Mouse (Mus musculus): ENCODE data around the gene Tle2.

Tle2 gene

DNA sequence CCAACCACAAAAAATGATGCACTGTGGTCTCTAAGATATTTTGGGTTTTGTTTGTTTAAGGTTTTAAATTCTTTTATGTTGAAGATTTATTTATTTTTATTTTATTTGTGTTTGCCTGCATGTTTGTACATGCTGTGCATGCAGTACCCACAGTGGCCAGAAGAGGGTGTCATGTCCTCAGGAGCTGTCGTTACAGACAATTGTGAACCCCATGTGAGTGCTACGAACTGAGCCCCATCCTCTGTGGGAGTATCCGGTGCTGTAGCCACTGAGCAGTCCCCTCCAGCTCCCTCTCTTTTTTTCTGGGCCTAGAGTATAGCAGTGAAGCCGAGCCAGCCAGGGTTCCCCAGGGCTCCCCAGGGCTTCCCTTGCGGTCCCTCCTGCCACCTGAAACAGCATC is 21.1 kb upstream of the Tle2 start:
- no peak for DNase-seq (ENCODE audit: inconsistent age in 2 of 2, low spot score in 1 of 2)

GRCm38 (mm10) chr10:81553807-81554755 is 20.3 kb upstream of the Tle2 start:
- no peak for DNase-seq (ENCODE audit: inconsistent age in 2 of 2, low spot score in 1 of 2)

DNA sequence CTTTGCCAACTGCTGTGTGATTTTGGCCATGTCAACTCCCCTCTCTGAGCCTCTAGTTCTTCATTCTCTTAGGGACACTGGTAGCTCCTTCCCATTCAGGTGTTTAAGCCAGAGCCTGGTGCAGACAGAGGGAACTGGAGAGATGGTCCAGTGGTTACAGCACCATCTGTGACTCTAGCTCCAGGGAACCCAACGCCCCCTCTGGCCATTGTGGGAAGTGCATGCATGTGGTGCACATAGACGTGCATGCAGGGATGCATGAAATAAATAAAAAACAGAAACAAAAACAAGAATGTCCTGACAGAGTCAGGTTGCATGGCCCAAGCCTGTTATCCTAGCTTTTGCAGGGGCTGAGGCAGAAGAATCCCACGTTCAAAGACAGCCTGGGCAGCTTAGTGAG is 18.1 kb upstream of the Tle2 start:
- no peak for DNase-seq (ENCODE audit: inconsistent age in 2 of 2, low spot score in 1 of 2)

DNA sequence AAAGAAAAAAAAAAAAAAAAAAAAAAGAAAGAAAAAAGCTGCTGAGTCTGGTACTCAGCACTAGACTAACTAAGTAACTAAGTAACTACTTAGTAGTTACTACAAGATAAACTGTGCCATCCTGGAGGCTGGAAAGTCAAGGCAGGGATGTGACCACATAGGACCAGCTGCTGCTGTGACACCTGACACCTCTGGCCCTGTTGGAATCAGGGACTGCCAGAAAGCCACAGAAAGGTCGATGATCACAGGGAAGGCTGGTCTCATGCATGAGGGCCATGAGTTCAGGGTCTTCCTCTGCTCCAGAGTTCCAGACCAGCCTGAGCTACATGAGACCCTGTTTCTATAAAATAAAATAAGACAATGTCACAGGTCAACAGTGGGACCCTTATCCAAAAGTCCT is 16.9 kb upstream of the Tle2 start:
- DNase-seq (ENCODE audit: inconsistent age in 2 of 2, low spot score in 1 of 2), result no peak

- peak; percentile 96 to 97 for DNase-seq (ENCODE audit: inconsistent age in 2 of 2, low spot score in 1 of 2)
Measured at GRCm38 (mm10) chr10:81559163-81559626, 15.2 kb upstream of the Tle2 start, which contains the start of gene Aes. Gene Aes, plus strand, starts transcription at chr10:81559488.

GRCm38 (mm10) chr10:81559627-81560539 is 14.5 kb upstream of the Tle2 start:
- peak; percentile 85 to 93 for DNase-seq (ENCODE audit: inconsistent age in 2 of 2, low spot score in 1 of 2)

DNA sequence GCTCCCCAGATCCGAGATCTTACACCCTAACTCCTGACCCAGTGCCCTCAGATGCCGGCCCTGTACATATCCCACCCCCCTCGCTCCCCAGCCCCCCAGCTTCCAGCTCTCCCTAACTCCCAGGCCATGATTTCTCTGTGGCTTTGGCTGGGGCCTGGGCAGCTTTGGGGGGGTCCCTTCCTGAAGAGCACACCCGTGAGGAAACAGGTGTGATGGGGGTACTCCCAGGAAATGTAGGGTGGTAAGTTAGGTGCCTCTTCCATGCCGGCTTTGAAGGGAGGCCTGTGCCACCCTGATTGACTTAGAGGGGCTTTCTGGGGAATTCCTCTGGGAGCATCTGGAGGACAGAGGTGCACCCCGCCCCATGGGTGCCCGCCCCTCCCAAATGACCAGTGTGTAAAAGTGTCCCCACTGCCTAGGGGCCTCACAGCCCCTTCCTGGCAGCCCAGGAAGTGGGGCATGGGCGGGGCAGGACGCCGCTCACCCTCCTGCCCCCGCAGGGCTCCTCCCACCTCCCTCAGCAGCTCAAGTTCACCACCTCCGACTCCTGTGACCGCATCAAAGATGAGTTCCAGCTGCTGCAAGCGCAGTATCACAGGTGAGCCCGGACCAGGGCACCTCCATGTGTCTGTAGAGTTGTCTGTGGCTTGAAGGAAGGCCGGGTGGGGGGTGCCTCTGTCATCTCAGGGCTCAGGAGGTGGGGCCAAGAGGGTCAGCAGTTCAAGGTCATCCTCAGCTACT is 13.5 kb upstream of the Tle2 start:
- DNase-seq (ENCODE audit: inconsistent age in 2 of 2, low spot score in 1 of 2), result peak; percentile 79 to 86

DNA sequence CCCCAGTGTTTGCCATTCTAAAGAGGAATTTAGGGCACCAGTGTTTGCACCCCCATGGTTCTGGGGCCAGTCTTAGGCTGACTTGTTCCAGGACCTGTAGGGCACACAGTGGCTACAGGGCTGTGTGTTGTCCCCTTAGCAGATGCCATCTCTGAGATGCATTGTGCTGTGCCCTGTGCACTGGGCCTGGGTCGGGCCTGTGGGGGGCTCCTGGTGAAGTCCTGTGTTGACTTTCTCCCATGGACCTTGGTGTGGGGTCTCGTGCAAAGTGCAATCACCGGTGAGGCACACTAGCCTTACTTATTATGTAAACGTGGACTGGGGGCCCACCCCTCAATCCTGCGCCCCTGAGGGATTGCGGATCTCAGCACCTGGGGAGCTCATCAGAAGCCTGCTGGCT is 11.9 kb upstream of the Tle2 start:
- peak in 1 of 2 experiments; percentile 60 for DNase-seq (ENCODE audit: inconsistent age in 2 of 2, low spot score in 1 of 2)

GRCm38 (mm10) chr10:81563481-81563880 is 10.9 kb upstream of the Tle2 start:
- DNase-seq (ENCODE audit: inconsistent age in 2 of 2, low spot score in 1 of 2), result peak; percentile 89 to 95

DNA sequence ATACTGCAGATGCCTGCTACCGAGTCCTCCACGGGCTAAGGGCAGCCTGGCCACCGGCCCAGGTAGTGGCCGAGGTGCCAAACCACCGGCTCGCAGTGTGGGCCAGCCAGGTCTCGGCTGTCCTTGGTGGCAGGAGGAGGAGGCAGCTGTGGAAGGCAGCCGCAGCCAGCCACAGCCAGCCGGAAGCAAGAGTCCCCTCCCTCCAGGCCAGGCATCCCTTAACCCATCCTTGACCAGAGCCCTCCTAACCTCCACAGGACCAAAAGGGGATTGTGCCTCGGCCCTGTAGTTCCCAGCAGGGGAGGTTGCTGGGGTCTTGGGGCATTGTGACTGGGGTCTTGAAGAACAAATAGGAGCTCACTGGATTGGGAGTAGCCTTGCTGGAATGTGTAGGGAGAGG is 10.1 kb upstream of the Tle2 start:
- DNase-seq (ENCODE audit: inconsistent age in 2 of 2, low spot score in 1 of 2), result peak; percentile 84

DNA sequence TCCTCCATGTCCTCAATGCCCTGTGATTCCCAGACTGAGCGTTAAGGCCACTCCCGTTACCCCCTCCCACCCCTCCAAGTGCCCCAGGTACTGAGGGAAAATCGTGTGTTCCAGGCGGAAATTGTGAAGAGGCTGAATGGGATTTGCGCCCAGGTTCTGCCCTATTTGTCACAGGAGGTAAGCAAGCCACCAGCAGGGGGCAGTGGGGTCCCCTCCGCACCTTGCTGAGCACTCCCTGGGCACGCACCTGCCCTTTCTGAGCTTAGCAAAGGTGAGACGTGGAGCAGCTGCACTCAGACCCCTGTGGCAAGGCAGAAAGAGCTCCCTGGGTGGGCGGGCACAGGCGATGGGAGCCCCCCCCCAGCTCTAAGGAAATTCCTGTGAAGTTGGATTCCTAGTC is 9.6 kb upstream of the Tle2 start:
- peak; percentile 66 to 79 for DNase-seq (ENCODE audit: inconsistent age in 2 of 2, low spot score in 1 of 2)

GRCm38 (mm10) chr10:81565257-81566228 is 8.8 kb upstream of the Tle2 start:
- DNase-seq (ENCODE audit: inconsistent age in 2 of 2, low spot score in 1 of 2), result peak in 1 of 2 experiments; percentile 51

DNA sequence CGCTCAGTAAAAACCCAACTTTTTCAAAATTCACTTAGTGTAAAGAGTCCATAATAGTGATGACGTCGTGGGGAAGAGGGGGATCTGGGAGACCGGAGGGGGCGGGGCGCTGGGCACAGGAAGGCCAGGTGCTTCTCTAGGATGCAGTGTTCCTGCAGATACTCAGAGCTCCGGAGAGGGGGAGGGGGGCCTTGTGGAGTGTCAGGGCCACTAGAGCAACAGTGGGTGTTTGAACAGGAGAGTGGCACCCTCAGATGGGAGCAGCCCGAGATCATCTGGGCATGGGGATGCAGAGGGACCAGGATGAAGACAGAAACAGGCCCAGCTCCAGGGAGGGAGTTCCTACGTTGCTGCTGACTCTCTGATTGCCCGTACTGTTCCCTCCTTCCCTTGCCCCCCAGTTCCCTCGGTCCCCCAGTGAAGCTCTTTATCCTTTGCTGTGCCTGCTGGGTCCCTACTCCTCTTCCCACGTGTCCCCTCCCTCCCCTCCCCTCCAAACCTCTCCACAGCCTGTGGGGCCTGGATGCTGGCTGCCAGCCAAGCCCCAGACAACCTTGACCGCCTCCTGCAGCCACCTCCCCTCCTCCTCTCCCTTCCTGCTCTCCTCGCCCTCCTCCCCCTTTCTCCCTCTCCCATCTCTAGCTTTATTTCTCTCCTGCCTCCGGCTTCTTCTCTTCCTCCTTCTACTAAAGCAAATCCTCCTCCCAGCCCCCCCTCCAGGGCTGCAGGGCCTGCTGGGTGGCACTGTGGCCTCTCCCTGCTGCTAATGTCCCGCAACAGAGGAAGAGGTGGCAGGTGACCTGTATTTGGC is 5.8 kb upstream of the Tle2 start:
- DNase-seq (ENCODE audit: inconsistent age in 2 of 2, low spot score in 1 of 2), result peak; percentile 90

DNA sequence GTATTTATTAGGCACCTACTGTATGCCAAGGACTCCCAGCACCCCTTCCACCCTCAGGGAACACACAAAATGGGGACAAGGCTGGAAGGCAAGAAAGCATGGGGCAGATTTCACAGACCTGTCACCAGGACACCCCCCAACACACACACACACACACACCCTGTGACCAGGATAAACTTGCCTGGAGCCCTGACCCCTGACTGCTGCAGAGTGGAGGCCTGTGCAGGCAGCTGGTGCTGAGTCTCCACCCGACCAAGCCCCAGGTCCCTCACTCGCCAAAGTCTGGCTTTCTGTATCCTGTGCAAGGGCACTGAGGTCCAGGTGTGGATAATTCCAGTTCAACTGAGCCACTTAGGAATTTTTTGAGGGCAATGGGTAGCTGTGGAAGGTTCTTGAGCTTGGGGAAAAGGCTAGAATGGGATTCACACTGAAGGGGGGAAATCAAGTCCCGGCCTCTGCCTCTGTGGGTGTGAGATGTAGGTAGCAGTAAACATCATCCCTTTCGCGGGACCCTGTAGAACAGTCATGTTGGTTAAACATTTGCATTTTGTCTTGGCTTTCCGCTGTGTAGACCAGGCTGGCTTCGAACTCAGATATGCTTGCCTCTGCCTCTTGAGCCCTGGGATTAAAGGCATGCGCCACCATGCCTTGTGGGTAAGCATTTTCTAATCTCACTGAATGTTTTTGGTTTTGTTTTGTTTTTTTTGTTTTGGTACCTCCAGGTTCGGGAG is 4.7 kb upstream of the Tle2 start:
- peak; percentile 47 to 62 for DNase-seq (ENCODE audit: inconsistent age in 2 of 2, low spot score in 1 of 2)

DNA sequence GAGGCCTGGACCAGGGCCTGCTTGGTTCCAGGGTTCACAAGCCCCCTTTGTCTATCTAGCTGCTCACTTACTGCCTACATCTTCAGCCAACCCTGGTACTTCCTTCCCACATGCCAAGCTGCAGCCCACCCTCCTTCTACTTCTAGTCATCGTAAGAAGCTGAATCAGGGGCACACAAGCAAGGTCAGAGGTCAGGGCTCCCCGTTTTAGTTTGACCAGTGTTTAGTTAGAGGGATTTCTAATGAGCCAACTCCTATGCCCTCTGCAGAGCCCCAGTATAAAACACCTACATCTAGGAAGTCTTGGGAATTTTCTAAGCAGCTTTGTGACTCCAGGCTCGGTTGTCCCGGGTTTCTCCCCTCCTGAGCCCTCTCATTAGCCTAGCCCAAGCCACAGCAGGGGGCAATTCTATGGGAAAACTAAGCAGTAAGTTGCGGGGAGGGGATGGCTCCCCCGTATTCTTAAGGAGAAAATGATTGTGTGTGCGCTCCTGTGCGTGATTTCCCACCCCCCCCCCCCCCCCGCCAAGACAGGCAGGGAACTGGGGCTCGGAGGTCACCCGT is 4.0 kb upstream of the Tle2 start:
- DNase-seq (ENCODE audit: inconsistent age in 2 of 2, low spot score in 1 of 2), result no peak

GRCm38 (mm10) chr10:81570831-81571500 is 3.4 kb upstream of the Tle2 start:
- DNase-seq (ENCODE audit: inconsistent age in 2 of 2, low spot score in 1 of 2), result peak; percentile 95 to 98

GRCm38 (mm10) chr10:81571501-81571876 is 2.9 kb upstream of the Tle2 start:
- peak; percentile 99 to 100 for DNase-seq (ENCODE audit: inconsistent age in 2 of 2, low spot score in 1 of 2)
